Mouse (Mus musculus): ENCODE data around the gene Cttnbp2nl.
A peak's percentile ranks its signal among the peaks of the same experiment; 100 is the strongest.

The Cttnbp2nl gene

DNA sequence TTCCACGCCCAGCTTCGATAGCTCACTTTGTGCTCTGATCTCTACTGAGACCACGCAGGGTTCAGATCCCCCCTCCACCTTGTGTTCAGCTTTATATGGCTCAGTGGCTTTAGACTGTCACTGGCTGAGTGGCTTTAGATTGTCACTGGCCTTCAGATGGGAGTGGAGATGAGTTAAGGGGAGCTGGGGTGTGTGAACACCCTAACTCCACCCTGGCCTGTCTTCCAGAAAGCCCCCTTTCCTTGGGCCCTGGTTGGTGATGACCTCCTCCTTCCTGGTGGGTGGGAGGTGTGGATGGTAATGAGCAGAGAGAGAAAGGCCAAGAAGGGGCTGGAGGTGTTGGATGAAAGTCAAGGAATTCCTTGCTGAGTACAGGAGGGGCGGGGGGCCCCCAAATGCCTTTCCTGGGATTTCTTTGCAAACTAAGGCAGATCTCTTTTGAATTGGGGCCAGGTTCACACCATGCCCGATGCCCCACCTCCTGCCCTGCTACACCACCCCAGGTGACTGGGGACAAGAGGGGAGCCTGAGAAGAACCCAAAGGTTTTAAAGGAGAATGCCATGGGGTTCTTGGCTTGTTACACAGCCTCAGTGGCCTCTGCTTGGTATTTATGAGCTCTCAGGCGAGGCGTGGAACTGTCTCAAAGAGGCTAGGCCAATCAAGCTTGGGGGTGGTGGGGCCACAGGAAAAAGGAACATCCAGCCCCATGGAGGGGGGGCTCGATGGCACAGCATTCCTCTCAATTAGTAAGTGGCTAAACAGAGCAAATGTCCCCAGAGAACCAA, 87.7 kb downstream of the Cttnbp2nl start:
- DNase-seq (ENCODE audit: low spot score in 2 of 2): no peak

DNA sequence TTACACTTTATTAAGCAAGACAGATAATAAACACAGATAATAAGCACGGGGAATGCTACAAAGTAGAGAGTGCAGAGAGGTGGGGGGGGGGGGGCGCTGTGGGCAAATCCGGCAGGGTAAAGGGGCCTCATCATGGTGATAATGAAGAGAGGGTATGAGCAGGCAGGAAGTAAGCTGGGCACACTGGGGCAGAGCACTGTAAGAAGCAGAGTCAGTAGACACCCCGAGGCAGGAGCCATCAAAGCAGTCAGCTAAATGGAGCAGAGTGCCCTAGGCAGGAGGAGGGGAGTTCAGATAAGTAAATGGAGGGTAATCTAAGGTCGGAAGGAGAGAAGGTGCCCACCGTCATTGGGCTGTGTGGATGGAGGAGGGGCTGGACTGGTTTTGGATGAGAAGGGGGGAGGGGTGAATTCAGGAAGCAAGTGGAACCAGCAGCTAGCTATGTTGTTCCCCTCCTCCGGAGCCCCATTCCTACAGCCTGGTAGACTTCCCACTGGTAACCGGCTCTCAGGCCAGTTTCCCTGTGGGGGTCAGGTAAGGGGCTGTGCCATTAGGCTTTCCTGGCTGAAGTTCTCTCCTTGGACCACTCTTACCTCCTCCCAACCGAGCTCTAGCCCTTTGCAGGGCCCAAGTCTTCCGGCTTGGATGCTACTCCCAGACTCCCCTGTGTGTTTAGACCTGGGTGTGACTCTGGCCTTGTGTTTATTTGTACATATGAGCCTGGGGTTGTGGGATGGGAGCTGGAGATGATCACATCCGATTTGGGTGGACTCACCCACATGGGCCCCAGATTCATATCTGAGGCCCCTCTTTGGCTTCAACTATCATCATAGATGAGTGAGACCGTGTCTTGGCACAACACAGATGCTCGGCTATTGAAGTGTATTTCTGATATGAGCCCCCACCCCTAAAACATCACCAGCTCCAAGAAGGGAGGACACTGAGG, 89.3 kb downstream of the Cttnbp2nl start:
- DNase-seq (ENCODE audit: low spot score in 2 of 2): peak; percentile 15 to 46

DNA sequence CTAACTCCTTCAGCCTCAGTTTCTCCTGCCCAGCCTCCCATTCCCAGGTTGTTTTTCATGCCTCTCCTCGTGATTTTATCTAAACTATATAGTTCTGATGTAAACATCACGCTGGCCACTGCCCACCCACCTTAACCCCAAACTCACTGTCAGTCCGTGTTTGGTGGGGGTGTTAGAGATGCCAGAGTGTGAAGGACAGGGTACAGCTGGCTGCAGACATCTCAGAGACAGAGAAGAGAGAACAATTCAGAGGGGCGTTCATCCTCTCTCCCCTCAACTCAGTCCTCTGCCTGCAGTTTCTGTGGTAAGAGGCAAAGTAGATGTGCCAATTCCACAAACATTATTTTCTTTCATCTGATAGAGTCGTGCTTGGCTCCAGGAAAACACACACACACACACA, 90.1 kb downstream of the Cttnbp2nl start:
- DNase-seq (ENCODE audit: low spot score in 2 of 2): no peak

DNA sequence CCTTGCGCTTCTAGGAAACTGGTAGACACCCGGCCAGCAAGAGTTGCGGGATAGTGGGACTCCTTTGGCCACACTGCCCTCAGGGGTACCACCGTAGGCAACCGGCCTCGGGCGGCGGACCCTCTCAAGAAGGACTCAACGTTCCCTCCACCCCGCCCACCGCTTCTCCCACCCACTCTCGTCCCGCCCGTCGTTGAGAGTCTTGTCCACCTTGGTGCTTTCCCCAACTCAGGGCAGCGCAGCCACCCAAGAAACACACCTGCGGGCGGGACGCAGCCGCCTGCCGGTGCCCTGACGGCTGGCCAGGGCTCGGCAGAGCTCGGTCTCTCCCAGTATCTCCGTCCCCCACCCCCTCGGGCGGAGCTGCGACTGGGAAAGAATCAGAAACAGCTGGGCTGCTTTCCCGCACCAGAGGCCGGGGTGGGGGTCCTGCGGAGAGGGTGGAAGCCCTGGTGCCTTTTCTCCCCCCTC, 90.8 kb downstream of the Cttnbp2nl start:
- DNase-seq (ENCODE audit: low spot score in 2 of 2): no peak

DNA sequence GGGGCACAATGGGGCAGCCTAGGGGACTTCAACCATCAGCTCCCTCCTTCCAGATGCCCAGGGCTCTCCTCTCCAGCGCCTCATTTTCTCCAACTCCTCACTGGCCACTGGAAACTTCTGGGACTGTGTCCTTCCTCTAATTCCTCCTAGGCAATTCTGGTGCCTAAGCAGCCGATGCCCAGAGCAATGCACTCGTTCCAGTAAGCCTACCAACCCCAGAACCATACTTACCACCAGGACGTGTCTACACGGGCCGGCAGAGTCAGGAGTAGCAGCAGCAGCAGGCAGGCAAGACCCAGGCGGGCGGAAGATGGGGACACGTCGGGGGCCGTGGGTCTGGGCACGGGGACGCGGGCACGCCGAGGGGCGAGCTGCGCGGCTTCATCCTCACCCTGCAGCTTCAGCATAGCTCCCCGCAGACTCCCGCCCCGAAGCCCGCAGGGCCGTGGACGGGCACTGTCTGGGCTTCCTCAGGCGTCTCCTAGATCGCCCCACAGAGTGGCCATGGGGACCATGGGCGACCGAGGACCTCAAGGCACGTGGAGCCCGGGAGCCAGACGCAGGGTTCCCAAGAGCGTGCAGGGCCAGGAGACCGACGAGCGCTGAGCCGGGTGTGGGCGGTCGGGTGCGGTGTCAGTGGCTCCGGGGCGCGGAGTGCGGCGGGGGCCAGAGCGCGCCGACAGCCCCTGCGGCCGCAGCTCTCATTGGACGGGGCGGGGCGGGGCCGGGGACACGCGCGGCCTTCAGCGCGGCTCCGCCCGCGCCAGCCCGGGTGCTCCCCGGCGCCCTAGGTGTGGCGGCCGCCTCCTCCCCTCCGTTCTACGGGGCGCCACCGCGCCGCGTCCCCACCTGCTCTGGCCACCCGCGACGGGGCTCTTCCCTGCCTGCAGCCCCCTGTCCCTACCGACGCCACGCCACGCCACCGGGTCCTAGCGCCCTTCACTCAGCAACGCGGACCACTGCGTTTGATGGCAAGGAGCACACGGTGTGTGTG, 91.6 kb downstream of the Cttnbp2nl start, which contains the start of gene Wnt2b:
Gene Wnt2b (minus strand): TSS at position 856 of the 994 bp plus-strand sequence.
- no peak for DNase-seq (ENCODE audit: low spot score in 2 of 2)

DNA sequence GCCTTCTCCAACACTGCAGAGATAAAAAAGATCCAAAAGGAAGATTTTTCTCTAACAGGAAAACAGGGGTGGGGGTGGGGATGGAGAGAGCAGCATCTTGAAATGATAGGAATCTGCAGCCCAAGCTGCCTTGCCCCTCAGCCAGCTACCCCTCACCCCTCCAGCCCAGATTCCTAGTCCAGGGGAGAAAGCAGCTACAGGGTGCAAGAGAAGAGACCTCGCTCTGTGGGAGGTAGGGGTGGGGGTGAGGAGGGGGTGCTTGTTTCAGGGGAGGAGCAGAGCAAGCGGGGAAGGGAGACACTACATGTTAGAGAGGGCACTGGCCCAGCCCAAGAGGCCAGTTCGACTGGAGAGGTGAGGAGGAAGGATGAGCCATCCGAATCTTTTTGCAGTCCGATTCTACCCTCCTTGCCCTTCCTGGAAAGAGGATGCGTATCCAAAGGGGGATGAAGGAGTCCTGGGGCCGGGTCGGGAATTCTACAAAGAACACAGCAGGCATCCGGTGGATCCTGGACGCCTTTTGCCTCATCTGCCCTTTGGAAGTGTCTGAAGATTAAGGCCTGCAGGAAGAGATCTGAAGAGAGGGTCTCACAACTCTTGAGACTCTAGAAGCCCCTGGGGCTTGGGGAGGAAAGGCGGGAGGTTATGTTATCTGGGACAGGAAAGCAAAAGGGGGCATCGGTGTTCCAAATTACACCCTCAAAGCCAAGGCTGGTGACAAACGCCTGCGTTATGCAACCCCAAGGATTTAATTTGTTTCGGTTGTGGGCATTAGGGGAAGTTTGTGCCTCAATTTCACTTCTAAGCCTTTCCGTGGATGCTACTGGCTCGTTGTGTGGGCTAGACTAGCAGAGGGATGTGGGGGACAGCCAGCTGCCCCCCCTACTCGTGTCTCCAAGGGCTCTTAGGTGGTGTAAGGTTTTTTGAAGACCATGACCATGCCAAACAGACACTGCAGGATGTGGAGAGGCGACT, 92.6 kb downstream of the Cttnbp2nl start:
- no peak for DNase-seq (ENCODE audit: low spot score in 2 of 2)

DNA sequence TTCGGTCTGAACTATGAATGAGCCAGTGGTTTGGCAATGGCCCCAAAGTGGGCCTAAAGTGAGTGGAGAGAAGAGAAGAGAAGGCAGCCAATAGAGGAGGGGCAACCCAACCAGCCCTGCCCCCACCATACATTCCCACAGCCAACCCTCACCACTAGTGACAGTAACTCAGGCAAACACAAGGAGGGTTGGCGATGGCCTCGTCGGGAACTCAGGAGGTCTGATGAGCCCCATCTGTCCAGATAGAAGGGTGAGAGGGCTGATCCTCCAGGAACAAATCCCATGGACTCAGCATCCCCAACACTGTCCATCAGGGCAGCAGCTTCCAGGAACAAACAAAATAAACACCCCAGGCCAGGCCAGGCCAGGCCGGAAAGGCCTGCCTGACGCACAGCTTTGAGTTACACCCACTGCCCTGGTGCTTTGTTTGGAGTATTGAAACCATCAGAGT, 96.8 kb downstream of the Cttnbp2nl start:
- DNase-seq (ENCODE audit: low spot score in 2 of 2): no peak

DNA sequence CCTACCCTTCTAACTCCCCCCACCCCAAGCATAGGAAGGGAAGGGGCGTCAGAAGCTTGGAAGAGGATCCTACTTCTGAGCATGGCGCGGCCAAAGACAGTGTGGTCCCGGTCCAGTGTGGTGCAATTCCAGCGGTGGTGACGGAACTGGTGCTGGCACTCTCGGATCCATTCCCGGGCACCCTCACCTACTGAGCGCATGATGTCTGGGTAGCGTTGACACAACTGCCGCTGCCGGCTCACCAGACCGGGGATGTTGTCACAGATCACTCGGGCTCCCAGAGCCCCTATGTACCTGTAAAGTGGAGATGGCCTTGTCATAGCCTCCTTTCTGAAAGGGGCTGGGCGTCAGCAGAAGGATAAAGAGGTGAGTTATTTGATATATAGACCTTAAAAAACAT, 98.4 kb downstream of the Cttnbp2nl start:
- DNase-seq (ENCODE audit: low spot score in 2 of 2): no peak

DNA sequence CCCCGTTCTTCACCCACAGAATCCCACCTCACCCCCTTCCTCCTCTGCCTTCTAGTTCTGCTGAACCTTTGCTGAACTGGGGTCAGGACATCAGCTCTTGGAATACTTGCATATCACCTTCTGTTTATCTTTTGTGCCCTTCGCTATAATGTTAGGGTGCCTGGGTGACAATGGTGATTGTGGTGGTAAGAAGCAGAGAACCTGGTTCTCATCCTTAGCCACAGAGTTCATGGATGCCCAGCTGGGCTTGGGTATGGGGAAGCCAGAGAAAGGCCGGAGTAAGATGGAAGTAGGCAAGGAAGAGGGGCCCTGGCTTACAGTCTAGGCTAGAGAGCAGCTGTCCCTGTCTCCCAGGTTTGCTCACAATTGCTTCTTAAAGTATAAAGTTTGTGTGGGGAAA, 98.8 kb downstream of the Cttnbp2nl start:
- DNase-seq (ENCODE audit: low spot score in 2 of 2): no peak

DNA sequence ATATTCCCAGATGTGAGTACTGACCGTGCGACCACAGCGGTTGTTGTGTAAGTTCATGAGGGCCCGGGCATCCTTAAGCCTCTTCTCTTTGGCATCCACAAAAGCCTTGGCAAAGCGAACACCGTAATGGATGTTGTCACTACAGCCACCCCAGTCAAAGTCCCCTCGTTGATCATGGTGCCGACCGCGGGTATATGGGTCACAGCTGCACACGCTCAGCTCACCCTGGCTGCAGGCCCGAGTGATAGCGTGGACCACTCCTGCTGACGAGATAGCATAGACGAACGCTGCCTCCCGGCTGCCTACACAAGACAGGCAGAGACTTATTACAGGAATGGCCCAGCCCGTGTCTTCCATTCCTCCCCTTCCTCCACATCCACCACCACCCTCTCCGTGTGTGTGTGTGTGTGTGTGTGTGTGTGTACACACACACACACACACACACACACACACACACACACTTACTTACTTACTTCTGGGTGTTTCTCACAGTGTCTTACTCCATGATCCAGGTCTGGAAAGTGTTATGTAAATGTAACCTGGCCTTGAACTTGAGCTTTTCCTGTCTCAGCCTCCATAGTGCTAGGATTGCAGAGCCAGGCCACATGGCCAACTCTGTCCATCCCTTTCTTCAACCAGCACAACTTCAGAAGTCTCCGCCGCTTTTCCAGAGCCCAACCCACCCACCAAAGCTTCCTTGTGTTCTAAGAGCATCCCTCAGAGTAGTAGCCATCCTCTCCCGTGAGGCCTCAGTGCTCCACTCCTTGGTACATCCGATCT, 99.9 kb downstream of the Cttnbp2nl start:
- no peak for DNase-seq (ENCODE audit: low spot score in 2 of 2)

All from thymus, postnatal 10 days (tissue).